Mouse (Mus musculus) ES-Bruce4 (cell line): ENCODE data around the gene Tex14. TPM values are rescaled to one million over a fixed set of nuclear protein-coding genes. Genes with fewer than 3 reads are reported as not detected.
"Not testable (repeated sequence)": the region's sequence is repeated elsewhere in the genome, so short reads cannot be mapped to it uniquely, and the experiment has no call there.

ENCODE experiments used
- H3K27ac ChIP-seq: 2 replicates; pipeline ENCODE4 v1.5.1; 2012; ENCODE audit warnings: low read length, inconsistent platforms; ENCODE audit not compliant: insufficient read depth
- H3K27me3 ChIP-seq: 2 replicates; pipeline ENCODE4 v1.6.1; 2012; ENCODE audit warnings: mild to moderate bottlenecking, low read length, inconsistent platforms; ENCODE audit not compliant: control insufficient read depth, poor library complexity, insufficient read depth, severe bottlenecking
- H3K36me3 ChIP-seq: 2 replicates; pipeline ENCODE4 v1.6.1; 2012; ENCODE audit warnings: inconsistent platforms, mild to moderate bottlenecking, low read length, moderate library complexity; ENCODE audit not compliant: control insufficient read depth, poor library complexity, insufficient read depth, severe bottlenecking
- H3K4me1 ChIP-seq: one replicate; pipeline ENCODE4 v1.8.1; 2011; ENCODE audit warnings: low read length; ENCODE audit not compliant: control insufficient read depth, insufficient read depth
- H3K4me3 ChIP-seq: 2 replicates; pipeline ENCODE4 v1.5.1; 2011; ENCODE audit warnings: low read depth, mild to moderate bottlenecking, low read length
- H3K9ac ChIP-seq: 2 replicates; pipeline ENCODE4 v1.6.1; 2012; ENCODE audit warnings: low read depth, mild to moderate bottlenecking, inconsistent platforms; ENCODE audit not compliant: poor library complexity, severe bottlenecking
- H3K9me3 ChIP-seq: replicated peaks from 2 replicates; pipeline ENCODE4 v1.6.1; 2012; ENCODE audit warnings: mild to moderate bottlenecking, low read length, inconsistent platforms; ENCODE audit not compliant: control insufficient read depth, poor library complexity, insufficient read depth, severe bottlenecking
- CTCF ChIP-seq: IDR thresholded peaks from one replicate; pipeline ENCODE4 v1.8.1; 2011; ENCODE audit warnings: low read depth, low read length
- EP300 ChIP-seq: IDR thresholded peaks from 2 replicates; pipeline ENCODE4 v1.6.1; 2011; ENCODE audit warnings: low read depth, low read length; ENCODE audit not compliant: insufficient read depth
- POLR2A ChIP-seq: IDR thresholded peaks from one replicate; pipeline ENCODE4 v1.8.1; 2011; ENCODE audit warnings: low read length; ENCODE audit not compliant: insufficient read depth
- polyA plus RNA-seq: library from polyadenylated mRNA; stranded (reverse); fragments of >200 nt; gene quantifications from 2 replicates; pipeline ENCODE4 v1.2.4, GENCODE M21; 2011; ENCODE audit warnings: low read depth; ENCODE audit not compliant: missing spikeins, insufficient read depth, insufficient read length

The Tex14 gene
- polyA plus RNA-seq, 1 experiment = 15.9 TPM

DNA sequence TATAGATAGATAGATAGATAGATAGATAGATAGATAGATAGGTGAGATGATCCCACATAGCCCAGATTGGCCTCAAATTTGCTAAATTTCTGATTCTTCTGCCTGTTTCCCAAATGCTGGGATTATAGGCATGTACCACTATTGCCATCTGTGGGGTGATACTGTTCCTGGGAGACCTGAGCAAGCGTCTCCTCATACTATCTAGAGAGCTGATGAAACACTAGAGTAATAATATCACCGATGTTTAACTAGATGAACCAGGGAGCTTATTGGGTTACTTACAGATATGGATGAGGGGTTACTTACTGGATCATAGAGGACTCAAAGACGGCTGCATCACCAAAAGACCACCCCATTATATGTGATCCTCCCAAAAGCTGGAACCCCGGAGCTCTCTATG lies 24.5 kb downstream of the Tex14 start:
- H3K27me3 ChIP-seq = no peaks in the 10 kb centered on the region
- no peak overlapping the region for H3K27ac ChIP-seq
- no peaks in the 10 kb centered on the region for H3K9me3 ChIP-seq
- H3K36me3 ChIP-seq = no peaks in the 10 kb centered on the region
- H3K4me3 ChIP-seq = no peak overlapping the region
- no peak for TF ChIP-seq CTCF
- TF ChIP-seq POLR2A = no peak
- TF ChIP-seq EP300 = no peak
- no peak overlapping the region for H3K9ac ChIP-seq
- no peaks in the 10 kb centered on the region for H3K4me1 ChIP-seq

- H3K36me3 ChIP-seq = no peaks in the 10 kb centered on the region
- H3K4me1 ChIP-seq = no peaks in the 10 kb centered on the region
- no peak overlapping the region for H3K27ac ChIP-seq
- TF ChIP-seq CTCF = no peak
- no peak for TF ChIP-seq POLR2A
- no peak for TF ChIP-seq EP300
- H3K9ac ChIP-seq = no peak overlapping the region
- no peaks in the 10 kb centered on the region for H3K9me3 ChIP-seq
- no peak overlapping the region for H3K4me3 ChIP-seq
- no peaks in the 10 kb centered on the region for H3K27me3 ChIP-seq
Observed at GRCm38 (mm10) chr11:87430374-87430773, 25.5 kb downstream of the Tex14 start.

DNA sequence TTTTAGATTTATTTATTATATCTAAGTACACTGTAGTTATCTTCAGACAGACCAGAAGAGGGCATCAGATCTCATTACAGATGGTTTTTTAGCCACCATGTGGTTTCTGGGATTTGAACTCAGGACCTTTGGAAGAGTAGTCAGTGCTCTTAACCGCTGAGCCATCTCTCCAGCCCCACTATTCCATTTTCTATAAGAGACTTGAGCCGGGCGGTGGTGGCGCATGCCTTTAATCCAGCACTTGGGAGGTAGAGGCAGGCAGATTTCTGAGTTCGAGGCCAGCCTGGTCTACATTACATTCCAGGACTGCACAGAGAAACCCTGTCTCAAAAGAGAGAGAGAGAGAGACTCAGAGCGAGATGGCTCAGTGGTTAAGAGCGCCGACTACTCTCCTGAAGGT lies 26.9 kb downstream of the Tex14 start:
- not testable (repeated sequence) for H3K9me3 ChIP-seq, H3K4me1 ChIP-seq, H3K4me3 ChIP-seq, H3K27ac ChIP-seq, H3K36me3 ChIP-seq, H3K27me3 ChIP-seq, H3K9ac ChIP-seq

DNA sequence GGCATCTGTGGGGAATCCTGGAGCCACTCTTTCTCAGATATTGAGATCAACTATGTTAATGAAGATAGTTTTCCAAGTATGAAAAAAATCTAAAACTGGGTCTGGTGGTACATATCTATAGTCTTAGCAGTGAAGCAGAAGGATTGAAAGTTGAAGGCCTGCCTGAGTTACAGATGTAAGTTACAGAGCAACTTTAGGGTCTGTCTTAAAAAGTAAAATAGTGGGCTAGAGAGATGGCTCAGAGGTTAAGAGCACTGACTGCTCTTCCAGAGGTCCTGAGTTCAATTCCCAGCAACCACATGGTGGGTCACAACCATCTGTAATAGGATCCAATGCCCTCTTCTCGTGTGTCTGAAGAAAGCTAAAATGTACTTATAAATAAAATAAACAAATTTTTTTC lies 27.6 kb downstream of the Tex14 start:
- no peak for TF ChIP-seq POLR2A
- no peak for TF ChIP-seq EP300
- no peak for TF ChIP-seq CTCF
- no peaks in the 10 kb centered on the region for H3K27me3 ChIP-seq
- no peaks in the 10 kb centered on the region for H3K4me1 ChIP-seq

DNA sequence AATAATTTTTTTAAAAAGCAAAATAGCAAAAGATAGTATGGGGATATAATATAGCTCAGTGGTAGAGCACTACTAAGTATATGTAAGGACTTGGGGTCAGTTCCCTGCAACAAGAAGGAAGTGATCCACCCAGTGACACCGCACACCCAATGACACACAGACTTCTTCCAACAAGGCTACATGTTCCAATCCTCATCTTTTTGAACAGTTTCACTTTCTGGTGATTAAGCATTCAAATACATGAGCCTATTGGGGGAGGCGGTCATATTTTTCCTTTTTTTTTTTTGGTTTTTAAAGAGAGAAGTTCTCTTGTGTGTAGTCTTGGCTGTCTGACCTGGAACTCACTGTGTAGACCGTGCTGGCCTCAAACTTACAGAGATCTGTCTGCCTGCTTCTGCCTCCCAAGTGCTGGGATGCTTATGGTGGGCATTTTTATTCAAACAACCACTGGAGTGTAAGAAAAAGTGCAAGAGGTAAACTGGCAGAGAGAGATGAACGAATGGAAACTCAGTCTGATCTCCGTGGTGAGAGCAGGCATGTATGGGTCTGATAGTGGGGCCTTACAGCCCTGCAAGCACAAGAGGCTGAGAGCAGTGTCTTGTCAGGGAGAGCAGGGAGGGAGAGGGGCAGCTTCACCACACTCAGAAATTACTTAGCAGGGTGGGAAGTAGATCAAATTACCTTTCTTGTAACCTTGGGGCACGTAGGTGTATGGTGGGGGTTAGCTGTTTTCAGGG lies 28.2 kb downstream of the Tex14 start:
- Histone ChIP-seq H3K36me3 (no peaks in the 10 kb centered on the region), H3K9me3 (no peaks in the 10 kb centered on the region), H3K4me3 (no peak overlapping the region), H3K27me3 (no peaks in the 10 kb centered on the region), H3K27ac (peak overlapping the region; percentile 11; the same call in 1 of the 2 replicates), H3K4me1 (no peaks in the 10 kb centered on the region), H3K9ac (no peak overlapping the region)
- TF ChIP-seq POLR2A = no peak
- TF ChIP-seq CTCF = no peak
- no peak for TF ChIP-seq EP300

More for the DNA sequence above, 27.6 kb downstream of the Tex14 start:
- H3K9me3 ChIP-seq = no peaks in the 10 kb centered on the region
- no peak overlapping the region for H3K4me3 ChIP-seq
- H3K27ac ChIP-seq = no peak overlapping the region
- H3K36me3 ChIP-seq = no peaks in the 10 kb centered on the region
- H3K9ac ChIP-seq = no peak overlapping the region

- not testable (repeated sequence) for H3K9me3 ChIP-seq, H3K9ac ChIP-seq, H3K27ac ChIP-seq, H3K4me3 ChIP-seq, H3K27me3 ChIP-seq, H3K36me3 ChIP-seq, H3K4me1 ChIP-seq
Observed at GRCm38 (mm10) chr11:87435107-87435506, 30.2 kb downstream of the Tex14 start.
